Mouse (Mus musculus) bone marrow macrophage, adult 2 months (primary cell): ENCODE data around the gene Dip2c.

Experiments
- CTCF ChIP-seq: IDR thresholded peaks from 2 replicates; pipeline ENCODE4 v1.5.1; 2012; ENCODE audit warnings: low read depth, mild to moderate bottlenecking, low read length, moderate library complexity
- POLR2A ChIP-seq: IDR thresholded peaks from 2 replicates; pipeline ENCODE4 v1.6.1; 2012; ENCODE audit warnings: mild to moderate bottlenecking, low read depth, low read length, borderline replicate concordance

GRCm38 (mm10) chr13:9568852-9569251 lies 292.5 kb downstream of the Dip2c start:
- TF ChIP-seq POLR2A (no peak), CTCF (no peak)
